Mouse (Mus musculus) left cerebral cortex, adult 8-10 months (tissue): ENCODE measurements around the gene Ccdc86. TPM values are rescaled to one million over a fixed set of nuclear protein-coding genes. Genes with fewer than 3 reads are reported as not detected.

ENCODE experiments used
- DNase-seq, 2 experiments: peaks; one replicate each; pipeline ENCODE4 v3.0.0; 2022; ENCODE audit warnings: low spot score in 2 of 2
- total RNA-seq, 4 experiments: library from RNA; stranded (reverse); gene quantifications; 2 replicates each; pipeline ENCODE4 v1.2.4; 2022

Gene Ccdc86
- 1 to 10 TPM; 7.2 to 8.2 (median 7.7) TPM for total RNA-seq

GRCm38 (mm10) chr19:10949112-10949511 is at the start of gene Ccdc86:
Gene Ccdc86 (minus strand): TSS chr19:10949266.
- peak; percentile 89 to 95 for DNase-seq

GRCm38 (mm10) chr19:10993150-10993549 is 44.1 kb upstream of the Ccdc86 start, which contains the start of gene Ms4a15:
Gene Ms4a15 (minus strand): TSS chr19:10993250.
- no peak for DNase-seq

GRCm38 (mm10) chr19:10991911-10992310 is 42.8 kb upstream of the Ccdc86 start:
- no peak for DNase-seq

- DNase-seq, result no peak
Measured at GRCm38 (mm10) chr19:10990751-10991150, 41.7 kb upstream of the Ccdc86 start.

- DNase-seq, result no peak
Measured at GRCm38 (mm10) chr19:10988563-10988962, 39.5 kb upstream of the Ccdc86 start.

GRCm38 (mm10) chr19:10985889-10986288 is 36.8 kb upstream of the Ccdc86 start:
- DNase-seq, result no peak

- no peak for DNase-seq
Measured at GRCm38 (mm10) chr19:10984551-10984950, 35.5 kb upstream of the Ccdc86 start.

GRCm38 (mm10) chr19:10983146-10983545 is 34.1 kb upstream of the Ccdc86 start:
- DNase-seq, result no peak

GRCm38 (mm10) chr19:10980210-10980609 is 31.1 kb upstream of the Ccdc86 start:
- DNase-seq, result no peak

GRCm38 (mm10) chr19:10979184-10980168 is 30.4 kb upstream of the Ccdc86 start:
- peak; percentile 53 to 58 for DNase-seq

- DNase-seq, result no peak
Measured at GRCm38 (mm10) chr19:10976318-10976717, 27.3 kb upstream of the Ccdc86 start.

- no peak for DNase-seq
Measured at GRCm38 (mm10) chr19:10975187-10975586, 26.1 kb upstream of the Ccdc86 start.

- DNase-seq, result no peak
Measured at GRCm38 (mm10) chr19:10974238-10974865, 25.3 kb upstream of the Ccdc86 start, which contains the start of gene Ms4a10. Gene Ms4a10 (minus strand): TSS chr19:10974670.

- no peak for DNase-seq
Measured at GRCm38 (mm10) chr19:10973187-10973586, 24.1 kb upstream of the Ccdc86 start.

- no peak for DNase-seq
Measured at GRCm38 (mm10) chr19:10972660-10973059, 23.6 kb upstream of the Ccdc86 start.

- no peak for DNase-seq
Measured at GRCm38 (mm10) chr19:10970457-10970856, 21.4 kb upstream of the Ccdc86 start.

GRCm38 (mm10) chr19:10968578-10968977 is 19.5 kb upstream of the Ccdc86 start:
- DNase-seq, result no peak

GRCm38 (mm10) chr19:10965721-10966120 is 16.7 kb upstream of the Ccdc86 start:
- DNase-seq, result no peak

- DNase-seq, result no peak
Measured at GRCm38 (mm10) chr19:10959978-10960346, 10.9 kb upstream of the Ccdc86 start.

- DNase-seq, result no peak
Measured at GRCm38 (mm10) chr19:10959085-10959977, 10.3 kb upstream of the Ccdc86 start.
